Comparison of ENCODE assay signal across 8 mouse cellular contexts in the genomic region with DNA sequence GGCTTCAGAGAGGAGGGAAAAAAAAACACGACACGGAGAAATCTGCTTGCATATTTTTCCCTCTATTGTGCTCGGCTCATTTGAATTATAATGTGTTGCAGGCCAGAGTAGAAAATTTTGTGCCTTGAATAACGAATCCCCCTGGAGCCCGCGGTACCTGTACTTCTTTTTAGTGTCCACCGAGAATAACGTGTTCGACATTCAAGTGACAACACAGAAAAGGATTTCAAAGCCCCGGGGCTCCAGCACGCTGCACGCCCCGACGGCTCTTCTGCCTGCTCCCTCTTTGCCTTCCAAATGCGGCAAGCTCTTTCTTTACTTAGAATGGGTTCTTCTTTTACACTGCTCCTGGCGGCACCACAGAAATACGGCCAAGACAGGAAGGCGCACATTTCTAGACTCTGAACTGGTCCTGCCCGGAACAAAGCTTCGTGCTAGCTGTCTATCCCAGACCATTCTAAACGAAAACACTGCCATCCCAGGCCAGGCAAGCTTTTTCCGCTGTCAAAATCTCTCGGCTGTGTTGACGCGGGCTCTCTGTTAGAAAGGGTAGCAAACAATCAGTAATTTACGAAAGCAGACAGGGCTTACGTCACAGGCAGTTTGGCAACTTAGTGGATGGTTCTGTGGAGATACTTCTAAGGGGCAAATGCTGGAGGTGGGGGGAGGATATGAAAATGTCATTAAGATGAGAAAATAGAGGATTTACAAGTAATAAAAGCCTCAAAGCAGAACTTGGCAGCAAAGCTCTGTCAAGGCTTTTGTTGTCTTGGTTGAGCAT.
DNase-seq lines count a peak whose midpoint lies in the region; ATAC-seq and TF ChIP-seq lines count a peak whose summit lies in the region.

No protein-coding gene starts in this region.

- H3K27me3 ChIP-seq in forebrain, postnatal 0 days (ENCODE audit: insufficient read depth, low read length), result no peaks in the 10 kb centered on the region
- peaks cover 39% of the 10 kb centered on the region for H3K27me3 ChIP-seq in intestine, embryonic 14.5 days (replicated peaks; ENCODE audit: control insufficient read depth, insufficient read depth, low read length)

- WGBS in forebrain, postnatal 0 days, result 2% methylated on average over 27 of the region's 27 CpGs
- 4% methylated on average over 27 of the region's 27 CpGs for WGBS in intestine, embryonic 14.5 days

- no peaks in the 10 kb centered on the region for H3K36me3 ChIP-seq in ES-E14 (ENCODE audit: control insufficient read depth, insufficient read depth, low read length, poor library complexity, severe bottlenecking)
- no peaks in the 10 kb centered on the region for H3K36me3 ChIP-seq in forebrain, postnatal 0 days (ENCODE audit: insufficient read depth)
- H3K36me3 ChIP-seq in intestine, embryonic 14.5 days (ENCODE audit: control insufficient read depth, insufficient read depth, low read length), result no peaks in the 10 kb centered on the region

- in situ Hi-C loops in ES-E14 (cut with MboI; ENCODE audit: low sequenced_read_pairs in 2 of 2, unreplicated experiment in 2 of 2), result no loop called here

- peak; percentile 77 for ATAC-seq in forebrain, postnatal 0 days
- no peak for ATAC-seq in intestine, embryonic 14.5 days (replicated peaks; ENCODE audit: low FRiP score, low TSS enrichment, low read depth)

- no peaks in the 10 kb centered on the region for H3K9me3 ChIP-seq in ES-E14 (ENCODE audit: control insufficient read depth, insufficient read depth, low read depth, low read length)
- no peaks in the 10 kb centered on the region for H3K9me3 ChIP-seq in forebrain, postnatal 0 days (ENCODE audit: low read length)
- no peaks in the 10 kb centered on the region for H3K9me3 ChIP-seq in intestine, embryonic 14.5 days (ENCODE audit: control insufficient read depth, low read length)

- TF ChIP-seq CTCF in brain, embryonic 14.5 days (IDR thresholded peaks at IDR 0.05; ENCODE audit: borderline replicate concordance, extremely low read depth, insufficient read depth, insufficient read length), result no peak
- TF ChIP-seq CTCF in forebrain, postnatal 0 days (IDR thresholded peaks at IDR 0.05; ENCODE audit: low read depth), result peak; percentile 21; the same call in 1 of the 2 replicates
- TF ChIP-seq CTCF in left cerebral cortex, adult 2 months (IDR thresholded peaks at IDR 0.05), result no peak; the same call in 1 of the 2 replicates

- H3K9ac ChIP-seq in ES-E14 (ENCODE audit: insufficient read depth, low read depth, low read length, poor library complexity, severe bottlenecking), result 0 out of 2 replicates have a peak overlapping the region, but pooled peaks have one; percentile 4
- H3K9ac ChIP-seq in forebrain, postnatal 0 days, result peak overlapping the region; percentile 65
- H3K9ac ChIP-seq in intestine, embryonic 14.5 days (ENCODE audit: low read length), result 0 out of 2 replicates have a peak overlapping the region, but pooled peaks have one; percentile 13

- peak overlapping the region; percentile 66 for H3K4me2 ChIP-seq in forebrain, postnatal 0 days (ENCODE audit: low read depth)
- peak overlapping the region; percentile 56 for H3K4me2 ChIP-seq in intestine, embryonic 14.5 days (ENCODE audit: low read length)

- H3K27ac ChIP-seq in ES-E14 (ENCODE audit: insufficient read depth, low read depth, low read length, poor library complexity, severe bottlenecking), result no peak overlapping the region
- peak overlapping the region; percentile 77 for H3K27ac ChIP-seq in forebrain, postnatal 0 days (ENCODE audit: low read depth, low read length)
- no peak overlapping the region for H3K27ac ChIP-seq in intestine, embryonic 14.5 days (ENCODE audit: low read depth)
- H3K27ac ChIP-seq in left cerebral cortex, adult 2 months, result peak overlapping the region; percentile 16

- peaks cover 2 to 6% of the 10 kb centered on the region in 2 experiments; a peak in 2 of 4 replicates for H3K4me1 ChIP-seq in ES-E14 (ENCODE audit: control insufficient read depth in 2 of 2, insufficient read depth in 2 of 2, low read length in 2 of 2, poor library complexity in 1 of 2)
- H3K4me1 ChIP-seq in forebrain, postnatal 0 days (ENCODE audit: insufficient read depth), result peaks cover 7% of the 10 kb centered on the region; the same call in 1 of the 2 replicates
- peaks cover 11% of the 10 kb centered on the region for H3K4me1 ChIP-seq in intestine, embryonic 14.5 days (replicated peaks; ENCODE audit: control insufficient read depth, insufficient read depth, low read length)

- intact Hi-C loops in left cerebral cortex, adult 2 months (cut with DNase I), result no loop called here

- peak overlapping the region; percentile 11 to 57; a peak in 3 of 4 replicates for H3K4me3 ChIP-seq in ES-E14 (ENCODE audit: insufficient read depth in 1 of 2, low read depth in 1 of 2, low read length in 2 of 2, poor library complexity in 1 of 2, severe bottlenecking in 1 of 2)
- peak overlapping the region; percentile 40 for H3K4me3 ChIP-seq in forebrain, postnatal 0 days (ENCODE audit: low read depth, low read length)
- peak overlapping the region; percentile 27 for H3K4me3 ChIP-seq in intestine, embryonic 14.5 days (ENCODE audit: low read depth, low read length)
- H3K4me3 ChIP-seq in left cerebral cortex, adult 2 months, result peak overlapping the region; percentile 35

- no peak for DNase-seq in ES-E14 (ENCODE audit: low read depth, low spot score)
- DNase-seq in brain, embryonic 14.5 days (ENCODE audit: low read depth), result peak; percentile 88
- DNase-seq in forebrain, postnatal 0 days, result peak; percentile 81
- peak; percentile 80 for DNase-seq in intestine, embryonic 14.5 days (ENCODE audit: low spot score)
- peak; percentile 29 to 51 for DNase-seq in left cerebral cortex, adult 2 months (ENCODE audit: extremely low spot score in 1 of 2, low spot score in 2 of 2)
- DNase-seq in lung, postnatal 4 days, result peak; percentile 56 to 59
- peak; percentile 24 to 39 for DNase-seq in right cerebral cortex, postnatal 36 days (ENCODE audit: low spot score in 2 of 2)
- DNase-seq in testis, postnatal 14 days (ENCODE audit: low spot score), result no peak

- TF ChIP-seq POLR2A in brain, embryonic 14.5 days (IDR thresholded peaks at IDR 0.05; ENCODE audit: borderline replicate concordance, extremely low read depth, insufficient read depth, insufficient read length, poor library complexity, severe bottlenecking), result no peak

TF ChIP-seq in ES-E14, 5 proteins besides CTCF, POLR2A, EP300 and RAD21:
- TF ChIP-seq MAFK (IDR thresholded peaks at IDR 0.05; ENCODE audit: insufficient read depth, low read depth, low read length) (no peak), ZC3H11A (IDR thresholded peaks at IDR 0.05; ENCODE audit: borderline replicate concordance, low read depth, low read length) (no peak), HCFC1 (IDR thresholded peaks at IDR 0.05; ENCODE audit: borderline replicate concordance, insufficient read depth, low read length) (no peak), CHD2 (IDR thresholded peaks at IDR 0.05; ENCODE audit: low read depth, low read length) (no peak), ZNF384 (IDR thresholded peaks at IDR 0.05; ENCODE audit: low read depth, low read length) (no peak)

Comparison
In these comparisons a context has a peak if more than half of its experiments do, and no peak if none do; other contexts are left out.
1. DNase-seq: peak in brain, embryonic 14.5 days (single experiment), forebrain, postnatal 0 days (single experiment), intestine, embryonic 14.5 days (single experiment), left cerebral cortex, adult 2 months (2 of 2), lung, postnatal 4 days (2 of 2) and right cerebral cortex, postnatal 36 days (2 of 2); none in ES-E14 (single experiment) and testis, postnatal 14 days (single experiment).
2. H3K27ac ChIP-seq: peak in forebrain, postnatal 0 days (single experiment) and left cerebral cortex, adult 2 months (single experiment); none in ES-E14 (single experiment) and intestine, embryonic 14.5 days (single experiment).
3. H3K9ac ChIP-seq: peak in every context shown above with its lines; median percentile 65 in forebrain, postnatal 0 days; 13 in intestine, embryonic 14.5 days; 4 in ES-E14.
4. Peak in every context shown above with its lines, with median percentiles within 50 percentile points of each other: H3K4me3 ChIP-seq.